Mouse (Mus musculus): ENCODE data around the gene Dnase1l3. TPM values are rescaled to one million over a fixed set of nuclear protein-coding genes. Genes with fewer than 3 reads are reported as not detected.
A peak's percentile ranks its signal among the peaks of the same experiment; 100 is the strongest.

The Dnase1l3 gene
- total and polyA plus RNA-seq, 2 experiments, result 10.0 to 24.3 TPM

DNA sequence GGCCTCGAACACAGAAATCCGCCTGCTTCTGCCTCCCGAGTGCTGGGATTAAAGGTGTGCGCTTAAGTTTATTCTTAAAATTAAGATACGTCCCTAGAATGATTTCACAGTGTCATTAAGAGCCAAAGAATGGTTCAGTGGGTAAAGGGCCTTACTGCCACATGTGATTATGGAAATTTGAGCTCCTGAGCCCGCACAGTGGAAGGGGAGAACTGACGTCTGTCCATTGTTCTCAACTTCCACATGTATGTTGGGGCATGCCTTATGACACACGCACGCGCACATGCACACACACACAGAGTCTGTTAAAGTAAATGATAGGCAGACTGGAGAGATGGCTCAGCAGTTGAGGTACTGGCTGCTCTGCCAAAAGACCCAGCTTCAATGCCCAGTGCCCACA is 30.6 kb upstream of the Dnase1l3 start:
- Histone ChIP-seq H3K9ac (ENCODE audit: low read depth, low read length) (no peak overlapping the region), H3K27ac (replicated peaks; ENCODE audit: insufficient read depth, low read depth, low read length) (no peak overlapping the region), H3K27me3 (ENCODE audit: control insufficient read depth, insufficient read depth, low read length) (no peaks in the 10 kb centered on the region), H3K79me2 (ENCODE audit: control insufficient read depth, insufficient read depth, low read length) (peaks cover 13% of the 10 kb centered on the region; the same call in 1 of the 2 replicates), H3K4me3 (ENCODE audit: insufficient read depth, low read depth, low read length) (no peak overlapping the region), H3K36me3 (ENCODE audit: control insufficient read depth, insufficient read depth, low read length) (0 out of 2 replicates have a peak, but pooled peaks cover 2% of the 10 kb centered on the region), H3K4me1 (ENCODE audit: control insufficient read depth, insufficient read depth, low read length) (no peaks in the 10 kb centered on the region)
- WGBS, result 96% methylated on average over 10 of the region's 10 CpGs
- no peak for TF ChIP-seq POLR2A (IDR thresholded peaks at IDR 0.05; ENCODE audit: extremely low read depth, insufficient read depth, low read length)
- TF ChIP-seq CTCF (IDR thresholded peaks at IDR 0.05; ENCODE audit: low read depth, low read length), result no peak
- DNase-seq (ENCODE audit: extremely low read depth, low read depth, low spot score), result no peak

GRCm38 (mm10) chr14:8024469-8024868 is 30.1 kb upstream of the Dnase1l3 start:
- Histone ChIP-seq H3K36me3 (ENCODE audit: control insufficient read depth, insufficient read depth, low read length) (0 out of 2 replicates have a peak, but pooled peaks cover 2% of the 10 kb centered on the region), H3K4me1 (ENCODE audit: control insufficient read depth, insufficient read depth, low read length) (no peaks in the 10 kb centered on the region), H3K27ac (replicated peaks; ENCODE audit: insufficient read depth, low read depth, low read length) (no peak overlapping the region), H3K27me3 (ENCODE audit: control insufficient read depth, insufficient read depth, low read length) (no peaks in the 10 kb centered on the region), H3K4me3 (ENCODE audit: insufficient read depth, low read depth, low read length) (no peak overlapping the region), H3K79me2 (ENCODE audit: control insufficient read depth, insufficient read depth, low read length) (peaks cover 13% of the 10 kb centered on the region; the same call in 1 of the 2 replicates), H3K9ac (ENCODE audit: low read depth, low read length) (no peak overlapping the region)
- TF ChIP-seq POLR2A (IDR thresholded peaks at IDR 0.05; ENCODE audit: extremely low read depth, insufficient read depth, low read length) (no peak), CTCF (IDR thresholded peaks at IDR 0.05; ENCODE audit: low read depth, low read length) (no peak)
- 83% methylated on average over 6 of the region's 6 CpGs for WGBS
- DNase-seq (ENCODE audit: extremely low read depth, low read depth, low spot score), result no peak

GRCm38 (mm10) chr14:8020546-8020945 is 26.2 kb upstream of the Dnase1l3 start:
- DNase-seq (ENCODE audit: extremely low read depth, low read depth, low spot score), result no peak
- H3K4me1 ChIP-seq (ENCODE audit: control insufficient read depth, insufficient read depth, low read length), result peaks cover 6% of the 10 kb centered on the region
- no peaks in the 10 kb centered on the region for H3K27me3 ChIP-seq (ENCODE audit: control insufficient read depth, insufficient read depth, low read length)
- TF ChIP-seq POLR2A (IDR thresholded peaks at IDR 0.05; ENCODE audit: extremely low read depth, insufficient read depth, low read length), result no peak
- TF ChIP-seq CTCF (IDR thresholded peaks at IDR 0.05; ENCODE audit: low read depth, low read length), result no peak
- no peak overlapping the region for H3K4me3 ChIP-seq (ENCODE audit: insufficient read depth, low read depth, low read length)
- 91% methylated on average over 7 of the region's 7 CpGs for WGBS
- H3K27ac ChIP-seq (replicated peaks; ENCODE audit: insufficient read depth, low read depth, low read length), result no peak overlapping the region
- peaks cover 16% of the 10 kb centered on the region; the same call in 1 of the 2 replicates for H3K79me2 ChIP-seq (ENCODE audit: control insufficient read depth, insufficient read depth, low read length)
- no peak overlapping the region for H3K9ac ChIP-seq (ENCODE audit: low read depth, low read length)
- H3K36me3 ChIP-seq (ENCODE audit: control insufficient read depth, insufficient read depth, low read length), result no peaks in the 10 kb centered on the region

- WGBS, result 97% methylated on average over 1 of the region's 1 CpGs
- no peak overlapping the region for H3K9ac ChIP-seq (ENCODE audit: low read depth, low read length)
- H3K27ac ChIP-seq (replicated peaks; ENCODE audit: insufficient read depth, low read depth, low read length), result no peak overlapping the region
- H3K27me3 ChIP-seq (ENCODE audit: control insufficient read depth, insufficient read depth, low read length), result no peaks in the 10 kb centered on the region
- H3K79me2 ChIP-seq (ENCODE audit: control insufficient read depth, insufficient read depth, low read length), result peaks cover 16% of the 10 kb centered on the region; the same call in 1 of the 2 replicates
- no peaks in the 10 kb centered on the region for H3K36me3 ChIP-seq (ENCODE audit: control insufficient read depth, insufficient read depth, low read length)
- DNase-seq (ENCODE audit: extremely low read depth, low read depth, low spot score), result no peak
- H3K4me3 ChIP-seq (ENCODE audit: insufficient read depth, low read depth, low read length), result no peak overlapping the region
- peaks cover 8% of the 10 kb centered on the region for H3K4me1 ChIP-seq (ENCODE audit: control insufficient read depth, insufficient read depth, low read length)
- no peak for TF ChIP-seq POLR2A (IDR thresholded peaks at IDR 0.05; ENCODE audit: extremely low read depth, insufficient read depth, low read length)
These were observed 25.6 kb upstream of the Dnase1l3 start for GRCm38 (mm10) chr14:8020011-8020410.

DNA sequence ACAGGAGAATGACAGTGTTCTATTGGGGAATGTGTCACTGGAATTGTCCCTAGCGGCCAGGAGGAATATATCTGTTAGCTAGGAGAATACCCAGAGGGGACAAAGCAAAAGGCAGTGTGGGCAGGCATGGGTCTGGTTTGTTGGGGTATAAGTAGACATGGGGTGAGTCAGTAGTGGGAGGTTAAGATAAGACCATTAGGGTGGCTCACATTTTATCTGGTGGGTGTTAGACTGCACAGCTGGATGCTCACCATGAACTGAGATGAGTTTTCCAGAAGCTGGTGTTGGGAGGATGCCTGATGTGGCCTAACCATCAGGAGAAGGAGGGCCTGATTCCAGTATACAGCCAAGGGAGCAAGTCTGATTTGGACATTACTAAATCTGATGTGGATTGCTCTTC is 22.6 kb upstream of the Dnase1l3 start:
- 58% methylated on average over 1 of the region's 1 CpGs for WGBS
- peak overlapping the region; percentile 47; the same call in 1 of the 2 replicates for H3K9ac ChIP-seq (ENCODE audit: low read depth, low read length)
- peak overlapping the region; percentile 64 for H3K27ac ChIP-seq (replicated peaks; ENCODE audit: insufficient read depth, low read depth, low read length)

GRCm38 (mm10) chr14:8016276-8016675 is 21.9 kb upstream of the Dnase1l3 start:
- Histone ChIP-seq H3K27me3 (ENCODE audit: control insufficient read depth, insufficient read depth, low read length) (no peaks in the 10 kb centered on the region), H3K79me2 (ENCODE audit: control insufficient read depth, insufficient read depth, low read length) (peaks cover 13% of the 10 kb centered on the region; the same call in 1 of the 2 replicates), H3K27ac (replicated peaks; ENCODE audit: insufficient read depth, low read depth, low read length) (peak overlapping the region; percentile 97), H3K4me3 (ENCODE audit: insufficient read depth, low read depth, low read length) (no peak overlapping the region), H3K4me1 (ENCODE audit: control insufficient read depth, insufficient read depth, low read length) (peaks cover 14% of the 10 kb centered on the region), H3K36me3 (ENCODE audit: control insufficient read depth, insufficient read depth, low read length) (no peaks in the 10 kb centered on the region), H3K9ac (ENCODE audit: low read depth, low read length) (no peak overlapping the region)
- WGBS, result 17% methylated on average over 6 of the region's 6 CpGs
- TF ChIP-seq CTCF (IDR thresholded peaks at IDR 0.05; ENCODE audit: low read depth, low read length) (no peak), POLR2A (IDR thresholded peaks at IDR 0.05; ENCODE audit: extremely low read depth, insufficient read depth, low read length) (no peak)
- DNase-seq (ENCODE audit: extremely low read depth, low read depth, low spot score), result peak; percentile 98

More for the DNA sequence above, 22.6 kb upstream of the Dnase1l3 start:
- Histone ChIP-seq H3K4me3 (ENCODE audit: insufficient read depth, low read depth, low read length) (no peak overlapping the region; the same call in 1 of the 2 replicates), H3K4me1 (ENCODE audit: control insufficient read depth, insufficient read depth, low read length) (peaks cover 14% of the 10 kb centered on the region), H3K27me3 (ENCODE audit: control insufficient read depth, insufficient read depth, low read length) (no peaks in the 10 kb centered on the region), H3K79me2 (ENCODE audit: control insufficient read depth, insufficient read depth, low read length) (peaks cover 13% of the 10 kb centered on the region; the same call in 1 of the 2 replicates), H3K36me3 (ENCODE audit: control insufficient read depth, insufficient read depth, low read length) (no peaks in the 10 kb centered on the region)
- no peak for DNase-seq (ENCODE audit: extremely low read depth, low read depth, low spot score)
- TF ChIP-seq CTCF (IDR thresholded peaks at IDR 0.05; ENCODE audit: low read depth, low read length) (no peak), POLR2A (IDR thresholded peaks at IDR 0.05; ENCODE audit: extremely low read depth, insufficient read depth, low read length) (no peak)

Measured in liver, adult 2 months (tissue).